8 mouse cellular contexts compared by ENCODE assay signal in the genomic region with DNA sequence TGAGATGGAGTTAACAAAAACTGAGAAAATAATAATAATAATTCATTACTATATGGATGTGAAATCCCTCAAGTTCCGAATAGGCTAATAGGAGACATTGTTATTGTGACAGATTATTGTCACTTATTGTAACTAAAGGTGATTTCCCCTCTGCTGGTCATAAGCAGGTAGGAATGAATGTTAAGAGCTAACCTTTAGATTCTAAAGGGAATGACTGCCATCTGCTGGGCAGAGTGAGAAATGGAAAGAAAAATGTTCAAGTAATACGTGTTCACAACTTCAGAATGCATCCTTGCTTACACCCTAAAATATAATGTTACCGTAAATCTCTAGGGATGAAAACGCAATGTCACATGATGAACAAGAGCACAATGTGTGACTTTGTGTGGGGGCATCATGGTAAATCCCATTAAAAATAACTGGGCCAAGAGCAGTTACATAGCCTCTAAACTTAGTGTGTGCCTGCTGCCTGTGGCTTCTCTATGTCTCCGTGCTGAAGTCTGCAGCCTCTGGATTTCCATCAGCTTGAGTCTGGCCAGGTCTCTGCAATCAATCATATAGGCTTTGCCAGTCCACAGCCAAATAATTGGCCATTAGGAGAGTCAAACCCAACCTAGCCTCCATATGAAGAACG. TPM values are rescaled to one million over a fixed set of nuclear protein-coding genes. Genes with fewer than 3 reads are reported as not detected.
A peak's percentile ranks its signal among the peaks of the same experiment; 100 is the strongest.
DNase-seq lines count a peak whose midpoint lies in the region; ATAC-seq lines count a peak whose summit lies in the region.

No protein-coding gene starts in this region.

- H3K9me3 ChIP-seq in midbrain, embryonic 11.5 days (ENCODE audit: control insufficient read depth, low read length) = no peaks in the 10 kb centered on the region
- H3K9me3 ChIP-seq in midbrain, embryonic 10.5 days (replicated peaks) = no peaks in the 10 kb centered on the region
- no peaks in the 10 kb centered on the region for H3K9me3 ChIP-seq in heart, embryonic 14.5 days (ENCODE audit: control insufficient read depth, low read length)
- H3K9me3 ChIP-seq in neural tube, embryonic 12.5 days = no peaks in the 10 kb centered on the region

- H3K27me3 ChIP-seq in midbrain, embryonic 11.5 days (ENCODE audit: control insufficient read depth, insufficient read depth, low read length) = no peaks in the 10 kb centered on the region
- peaks cover 12% of the 10 kb centered on the region for H3K27me3 ChIP-seq in midbrain, embryonic 10.5 days (ENCODE audit: low read depth, poor library complexity, severe bottlenecking)
- no peaks in the 10 kb centered on the region for H3K27me3 ChIP-seq in heart, embryonic 14.5 days (ENCODE audit: control insufficient read depth, insufficient read depth, low read length)
- no peaks in the 10 kb centered on the region for H3K27me3 ChIP-seq in neural tube, embryonic 12.5 days (replicated peaks)

- no peaks in the 10 kb centered on the region for H3K4me1 ChIP-seq in midbrain, embryonic 11.5 days (ENCODE audit: control insufficient read depth, insufficient read depth, low read length)
- 0 out of 2 replicates have a peak, but pooled peaks cover 3% of the 10 kb centered on the region for H3K4me1 ChIP-seq in midbrain, embryonic 10.5 days
- no peaks in the 10 kb centered on the region for H3K4me1 ChIP-seq in heart, embryonic 14.5 days (ENCODE audit: control insufficient read depth in 2 of 2, insufficient read depth in 2 of 2, low read length in 2 of 2)
- H3K4me1 ChIP-seq in neural tube, embryonic 12.5 days = peaks cover 5% of the 10 kb centered on the region; the same call in 1 of the 2 replicates

- WGBS in midbrain, embryonic 11.5 days = 32% methylated on average over 6 of the region's 6 CpGs
- WGBS in midbrain, embryonic 10.5 days = 28% methylated on average over 6 of the region's 6 CpGs
- 21% methylated on average over 6 of the region's 6 CpGs for WGBS in heart, embryonic 14.5 days
- WGBS in large intestine, adult 2 months = 21% methylated on average over 6 of the region's 6 CpGs
- WGBS in neural tube, embryonic 12.5 days = 25% methylated on average over 6 of the region's 6 CpGs

- peak; percentile 89 for DNase-seq in midbrain, embryonic 11.5 days (ENCODE audit: low spot score, missing footprints)
- DNase-seq in midbrain, embryonic 10.5 days (ENCODE audit: low spot score) = no peak
- DNase-seq in MN1 (ENCODE audit: low spot score) = peak; percentile 78
- DNase-seq in cerebellum, adult 9-10 months = peak; percentile 30
- peak; percentile 39 for DNase-seq in large intestine, adult 2 months (ENCODE audit: low read depth, low spot score)
- DNase-seq in gastrocnemius, postnatal 25 days = no peak

- ATAC-seq in midbrain, embryonic 11.5 days (ENCODE audit: low FRiP score) = peak; percentile 77; the same call in 1 of the 2 replicates
- ATAC-seq in heart, embryonic 14.5 days (ENCODE audit: insufficient number of reproducible peaks, insufficient read depth, low FRiP score, low read depth) = no peak
- ATAC-seq in neural tube, embryonic 12.5 days (ENCODE audit: low FRiP score, low read depth) = 0 out of 2 replicates have a peak, but pooled peaks have one; percentile 23

- H3K36me3 ChIP-seq in midbrain, embryonic 11.5 days (ENCODE audit: control insufficient read depth, insufficient read depth, low read length) = no peaks in the 10 kb centered on the region
- no peaks in the 10 kb centered on the region for H3K36me3 ChIP-seq in midbrain, embryonic 10.5 days
- H3K36me3 ChIP-seq in heart, embryonic 14.5 days (ENCODE audit: control insufficient read depth, insufficient read depth, low read length) = no peaks in the 10 kb centered on the region
- no peaks in the 10 kb centered on the region for H3K36me3 ChIP-seq in neural tube, embryonic 12.5 days

- no peak overlapping the region for H3K9ac ChIP-seq in midbrain, embryonic 11.5 days (ENCODE audit: low read length)
- no peak overlapping the region for H3K9ac ChIP-seq in heart, embryonic 14.5 days (ENCODE audit: low read length)
- no peak overlapping the region for H3K9ac ChIP-seq in neural tube, embryonic 12.5 days

- no peak overlapping the region for H3K27ac ChIP-seq in midbrain, embryonic 11.5 days (ENCODE audit: low read depth, low read length)
- H3K27ac ChIP-seq in midbrain, embryonic 10.5 days (replicated peaks) = no peak overlapping the region
- H3K27ac ChIP-seq in heart, embryonic 14.5 days (replicated peaks in 1 of 2; ENCODE audit: control insufficient read depth in 1 of 2, insufficient read depth in 1 of 2, low read depth in 2 of 2, low read length in 2 of 2) = no peak overlapping the region
- H3K27ac ChIP-seq in neural tube, embryonic 12.5 days = no peak overlapping the region

- H3K4me3 ChIP-seq in midbrain, embryonic 11.5 days (ENCODE audit: low read depth, low read length) = no peak overlapping the region
- no peak overlapping the region for H3K4me3 ChIP-seq in midbrain, embryonic 10.5 days
- H3K4me3 ChIP-seq in heart, embryonic 14.5 days (ENCODE audit: control insufficient read depth in 1 of 2, insufficient read depth in 1 of 2, low read depth in 1 of 2, low read length in 2 of 2) = no peak overlapping the region
- no peak overlapping the region for H3K4me3 ChIP-seq in neural tube, embryonic 12.5 days

- H3K4me2 ChIP-seq in midbrain, embryonic 11.5 days = no peak overlapping the region
- peak overlapping the region; percentile 21; the same call in 1 of the 2 replicates for H3K4me2 ChIP-seq in heart, embryonic 14.5 days (ENCODE audit: low read length)
- no peak overlapping the region for H3K4me2 ChIP-seq in neural tube, embryonic 12.5 days (replicated peaks)

RNA-seq across cellular contexts. Expression of gene Asb5, which starts 38.2 kb away (rescaled TPM):
- polyA plus RNA-seq in midbrain, embryonic 11.5 days (2014; fragmentation: Nextera tagmentation; extraction: Ambion mirVana) = 4.5 and 5.9 TPM in 2 replicates
- 3.7 and 7.1 TPM in 2 replicates for polyA plus RNA-seq in midbrain, embryonic 10.5 days (2016; fragmentation: Nextera tagmentation; extraction: Ambion mirVana)
- 5.8 and 6.9 TPM in 2 replicates for polyA plus RNA-seq in heart, embryonic 14.5 days (2014; fragmentation: Nextera tagmentation; extraction: Ambion mirVana)
- 0.32 and 0.80 TPM in 2 replicates for polyA plus RNA-seq in large intestine, adult 2 months (2012; rRNA removed)
- 7.7 and 8.1 TPM in 2 replicates for polyA plus RNA-seq in neural tube, embryonic 12.5 days (2016; fragmentation: Nextera tagmentation; extraction: Ambion mirVana)
- total RNA-seq in gastrocnemius, postnatal 25 days (2021) = 100 to 1,000 TPM; 122 to 163 TPM

RNA-seq across cellular contexts. Expression of gene Spcs3, which starts 38.6 kb away (rescaled TPM):
- polyA plus RNA-seq in midbrain, embryonic 11.5 days (2014; fragmentation: Nextera tagmentation; extraction: Ambion mirVana) = 81.7 and 92.9 TPM in 2 replicates
- 90.3 and 95.5 TPM in 2 replicates for polyA plus RNA-seq in midbrain, embryonic 10.5 days (2016; fragmentation: Nextera tagmentation; extraction: Ambion mirVana)
- polyA plus RNA-seq in heart, embryonic 14.5 days (2014; fragmentation: Nextera tagmentation; extraction: Ambion mirVana) = 56.6 and 61.5 TPM in 2 replicates
- polyA plus RNA-seq in large intestine, adult 2 months (2012; rRNA removed) = 18.6 and 23.7 TPM in 2 replicates
- polyA plus RNA-seq in neural tube, embryonic 12.5 days (2016; fragmentation: Nextera tagmentation; extraction: Ambion mirVana) = 69.5 and 71.3 TPM in 2 replicates
- 10 to 100 TPM; 20.4 to 21.4 TPM for total RNA-seq in gastrocnemius, postnatal 25 days (2021)

Comparison
In these comparisons a context has a peak if more than half of its experiments do, and no peak if none do; other contexts are left out.
1. DNase-seq: peak in midbrain, embryonic 11.5 days (single experiment), MN1 (single experiment), cerebellum, adult 9-10 months (single experiment) and large intestine, adult 2 months (single experiment); none in midbrain, embryonic 10.5 days (single experiment) and gastrocnemius, postnatal 25 days (single experiment).